Mouse (Mus musculus): ENCODE results near the gene Add2. TPM values are rescaled to one million over a fixed set of nuclear protein-coding genes. Genes with fewer than 3 reads are reported as not detected.

The Add2 gene
- polyA plus RNA-seq, 1 experiment from 2014 or later = 16.4 TPM

DNA sequence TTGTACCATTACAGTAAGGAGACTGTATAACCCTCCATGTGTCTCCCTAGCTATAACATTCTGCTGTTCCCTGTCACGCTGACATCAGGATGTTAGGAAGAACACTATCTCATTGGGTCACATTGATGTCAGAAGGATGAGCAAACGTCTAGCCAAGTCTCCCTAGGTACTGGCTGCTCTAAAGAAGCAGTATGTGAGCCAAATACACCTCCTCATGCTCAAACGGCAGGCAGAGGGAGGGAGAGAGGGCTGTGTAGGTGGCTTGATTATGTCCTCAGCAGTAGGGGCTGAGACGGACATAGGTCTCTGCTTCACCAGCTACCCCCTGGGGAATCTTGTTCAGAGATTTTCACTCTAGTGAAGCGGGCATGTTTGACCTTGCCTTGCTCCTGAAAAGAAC is 38.7 kb downstream of the Add2 start:
- no peak overlapping the region for H3K27ac ChIP-seq (ENCODE audit: low read depth, low read length)
- 49% methylated on average over 5 of the region's 5 CpGs for WGBS (ENCODE audit: insufficient replicate concordance)
- H3K9me3 ChIP-seq (replicated peaks; ENCODE audit: control insufficient read depth, low read length) = no peaks in the 10 kb centered on the region
- no peaks in the 10 kb centered on the region for H3K4me1 ChIP-seq (ENCODE audit: control insufficient read depth, insufficient read depth, low read length)
- no peak for ATAC-seq (replicated peaks; ENCODE audit: insufficient number of reproducible peaks, low FRiP score, low TSS enrichment)
- H3K27me3 ChIP-seq (ENCODE audit: control insufficient read depth, insufficient read depth, low read length) = no peaks in the 10 kb centered on the region
- H3K36me3 ChIP-seq (ENCODE audit: control insufficient read depth, insufficient read depth, low read length) = no peaks in the 10 kb centered on the region
- no peak overlapping the region for H3K4me3 ChIP-seq (ENCODE audit: low read depth, low read length)
- H3K9ac ChIP-seq (ENCODE audit: low read depth, low read length) = no peak overlapping the region
- no peak overlapping the region for H3K4me2 ChIP-seq

DNA sequence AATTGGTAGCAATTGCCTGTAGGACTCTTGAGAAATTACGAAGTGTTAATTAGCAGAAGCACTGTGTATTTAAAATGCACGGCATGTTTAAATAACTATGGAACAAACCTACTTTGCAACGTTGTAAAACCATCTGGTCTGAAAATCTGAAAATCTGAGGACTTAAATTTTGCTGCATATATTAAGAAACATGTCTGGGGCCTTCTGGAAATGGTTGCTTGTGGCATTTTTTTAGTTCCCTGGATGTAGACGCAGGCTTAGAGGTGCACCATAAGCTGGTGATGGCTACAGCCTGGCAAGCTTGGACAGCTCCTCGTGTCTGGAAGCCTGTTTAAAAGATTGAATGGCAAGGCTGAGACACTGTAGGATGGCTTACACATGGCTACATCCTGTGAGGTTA is 40.5 kb downstream of the Add2 start:
- H3K4me1 ChIP-seq (ENCODE audit: control insufficient read depth, insufficient read depth, low read length) = no peaks in the 10 kb centered on the region
- no peak overlapping the region for H3K4me3 ChIP-seq (ENCODE audit: low read depth, low read length)
- 73% methylated on average over 5 of the region's 5 CpGs for WGBS (ENCODE audit: insufficient replicate concordance)
- H3K36me3 ChIP-seq (ENCODE audit: control insufficient read depth, insufficient read depth, low read length) = no peaks in the 10 kb centered on the region
- H3K27ac ChIP-seq (ENCODE audit: low read depth, low read length) = no peak overlapping the region
- H3K9me3 ChIP-seq (replicated peaks; ENCODE audit: control insufficient read depth, low read length) = no peaks in the 10 kb centered on the region
- ATAC-seq (replicated peaks; ENCODE audit: insufficient number of reproducible peaks, low FRiP score, low TSS enrichment) = no peak
- H3K27me3 ChIP-seq (ENCODE audit: control insufficient read depth, insufficient read depth, low read length) = no peaks in the 10 kb centered on the region
- no peak overlapping the region for H3K4me2 ChIP-seq
- H3K9ac ChIP-seq (ENCODE audit: low read depth, low read length) = no peak overlapping the region

GRCm38 (mm10) chr6:86069856-86070255 is 41.4 kb downstream of the Add2 start:
- Histone ChIP-seq H3K9me3 (replicated peaks; ENCODE audit: control insufficient read depth, low read length) (no peaks in the 10 kb centered on the region), H3K9ac (ENCODE audit: low read depth, low read length) (no peak overlapping the region), H3K27me3 (ENCODE audit: control insufficient read depth, insufficient read depth, low read length) (no peaks in the 10 kb centered on the region), H3K4me3 (ENCODE audit: low read depth, low read length) (no peak overlapping the region), H3K27ac (ENCODE audit: low read depth, low read length) (no peak overlapping the region), H3K4me2 (no peak overlapping the region), H3K36me3 (ENCODE audit: control insufficient read depth, insufficient read depth, low read length) (no peaks in the 10 kb centered on the region), H3K4me1 (ENCODE audit: control insufficient read depth, insufficient read depth, low read length) (no peaks in the 10 kb centered on the region)
- WGBS (ENCODE audit: insufficient replicate concordance) = 63% methylated on average over 3 of the region's 3 CpGs
- ATAC-seq (replicated peaks; ENCODE audit: insufficient number of reproducible peaks, low FRiP score, low TSS enrichment) = no peak

GRCm38 (mm10) chr6:86070277-86070676 is 41.8 kb downstream of the Add2 start:
- Histone ChIP-seq H3K27me3 (ENCODE audit: control insufficient read depth, insufficient read depth, low read length) (no peaks in the 10 kb centered on the region), H3K4me3 (ENCODE audit: low read depth, low read length) (no peak overlapping the region), H3K9ac (ENCODE audit: low read depth, low read length) (no peak overlapping the region), H3K36me3 (ENCODE audit: control insufficient read depth, insufficient read depth, low read length) (no peaks in the 10 kb centered on the region), H3K4me2 (no peak overlapping the region), H3K4me1 (ENCODE audit: control insufficient read depth, insufficient read depth, low read length) (no peaks in the 10 kb centered on the region), H3K9me3 (replicated peaks; ENCODE audit: control insufficient read depth, low read length) (no peaks in the 10 kb centered on the region), H3K27ac (ENCODE audit: low read depth, low read length) (no peak overlapping the region)
- ATAC-seq (replicated peaks; ENCODE audit: insufficient number of reproducible peaks, low FRiP score, low TSS enrichment) = no peak
- WGBS (ENCODE audit: insufficient replicate concordance) = 63% methylated on average over 7 of the region's 7 CpGs

DNA sequence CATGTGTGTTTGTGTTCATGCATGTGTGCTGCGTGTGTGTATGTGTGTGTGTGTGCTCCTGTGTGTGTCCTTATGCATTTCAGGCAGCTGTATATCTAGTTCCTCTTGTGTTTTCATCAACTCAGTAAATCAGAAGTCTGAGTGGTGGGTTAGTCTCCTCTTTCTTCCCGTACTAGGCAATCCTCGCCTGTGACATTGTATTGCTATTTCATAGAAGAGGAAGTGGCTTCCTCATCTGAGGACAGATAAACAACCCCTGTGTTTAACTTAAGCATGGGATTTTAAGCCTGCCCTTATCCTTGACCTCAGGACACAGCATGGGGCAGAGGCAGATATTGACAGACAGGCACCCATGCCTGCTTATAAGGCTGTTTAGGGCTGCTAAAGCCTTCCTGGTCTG is 45.4 kb downstream of the Add2 start:
- Histone ChIP-seq H3K4me2 (no peak overlapping the region), H3K27ac (ENCODE audit: low read depth, low read length) (no peak overlapping the region), H3K9ac (ENCODE audit: low read depth, low read length) (no peak overlapping the region), H3K36me3 (ENCODE audit: control insufficient read depth, insufficient read depth, low read length) (no peaks in the 10 kb centered on the region), H3K9me3 (replicated peaks; ENCODE audit: control insufficient read depth, low read length) (no peaks in the 10 kb centered on the region), H3K27me3 (ENCODE audit: control insufficient read depth, insufficient read depth, low read length) (no peaks in the 10 kb centered on the region), H3K4me1 (ENCODE audit: control insufficient read depth, insufficient read depth, low read length) (no peaks in the 10 kb centered on the region), H3K4me3 (ENCODE audit: low read depth, low read length) (no peak overlapping the region)
- 77% methylated on average over 3 of the region's 3 CpGs for WGBS (ENCODE audit: insufficient replicate concordance)
- no peak for ATAC-seq (replicated peaks; ENCODE audit: insufficient number of reproducible peaks, low FRiP score, low TSS enrichment)

- Histone ChIP-seq H3K36me3 (ENCODE audit: control insufficient read depth, insufficient read depth, low read length) (no peaks in the 10 kb centered on the region), H3K4me2 (no peak overlapping the region), H3K9me3 (replicated peaks; ENCODE audit: control insufficient read depth, low read length) (no peaks in the 10 kb centered on the region), H3K4me1 (ENCODE audit: control insufficient read depth, insufficient read depth, low read length) (no peaks in the 10 kb centered on the region), H3K27me3 (ENCODE audit: control insufficient read depth, insufficient read depth, low read length) (no peaks in the 10 kb centered on the region), H3K27ac (ENCODE audit: low read depth, low read length) (no peak overlapping the region), H3K4me3 (ENCODE audit: low read depth, low read length) (no peak overlapping the region), H3K9ac (ENCODE audit: low read depth, low read length) (no peak overlapping the region)
- ATAC-seq (replicated peaks; ENCODE audit: insufficient number of reproducible peaks, low FRiP score, low TSS enrichment) = no peak
- 77% methylated on average over 8 of the region's 8 CpGs for WGBS (ENCODE audit: insufficient replicate concordance)
Observed at GRCm38 (mm10) chr6:86074538-86075204, 46.2 kb downstream of the Add2 start.

DNA sequence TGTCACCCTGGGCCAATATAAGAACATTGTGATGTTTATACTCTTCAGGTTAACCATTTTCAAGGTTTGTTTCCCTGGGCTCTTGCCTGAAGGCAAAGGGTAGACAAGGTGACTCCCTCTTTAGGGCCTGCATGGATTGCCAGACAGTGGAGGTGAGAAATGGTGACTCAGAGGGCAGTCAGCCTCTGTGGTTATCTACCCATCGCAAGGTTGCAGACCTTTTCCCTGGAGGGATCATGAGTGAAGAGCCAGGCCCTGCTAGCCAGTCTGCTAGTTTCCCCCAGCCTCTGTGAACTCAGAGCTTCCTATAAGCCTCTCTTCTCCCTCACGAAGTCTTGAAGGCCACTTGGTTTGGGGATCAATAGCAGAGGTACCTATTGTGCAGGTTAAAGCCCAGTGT is 48.0 kb downstream of the Add2 start:
- no peak overlapping the region for H3K27ac ChIP-seq (ENCODE audit: low read depth, low read length)

GRCm38 (mm10) chr6:86077880-86078279 is 49.4 kb downstream of the Add2 start:
- Histone ChIP-seq H3K4me2 (peak overlapping the region; percentile 50), H3K27me3 (ENCODE audit: control insufficient read depth, insufficient read depth, low read length) (no peaks in the 10 kb centered on the region), H3K4me3 (ENCODE audit: low read depth, low read length) (peak overlapping the region; percentile 40), H3K27ac (ENCODE audit: low read depth, low read length) (peak overlapping the region; percentile 58; the same call in 1 of the 2 replicates), H3K9me3 (replicated peaks; ENCODE audit: control insufficient read depth, low read length) (no peaks in the 10 kb centered on the region), H3K36me3 (ENCODE audit: control insufficient read depth, insufficient read depth, low read length) (no peaks in the 10 kb centered on the region), H3K4me1 (ENCODE audit: control insufficient read depth, insufficient read depth, low read length) (no peaks in the 10 kb centered on the region), H3K9ac (ENCODE audit: low read depth, low read length) (peak overlapping the region; percentile 74)
- peak; percentile 91 for ATAC-seq (replicated peaks; ENCODE audit: insufficient number of reproducible peaks, low FRiP score, low TSS enrichment)
- WGBS (ENCODE audit: insufficient replicate concordance) = 48% methylated on average over 5 of the region's 5 CpGs

More for the DNA sequence above, 48.0 kb downstream of the Add2 start:
- H3K4me3 ChIP-seq (ENCODE audit: low read depth, low read length) = no peak overlapping the region
- no peak overlapping the region for H3K9ac ChIP-seq (ENCODE audit: low read depth, low read length)
- no peaks in the 10 kb centered on the region for H3K27me3 ChIP-seq (ENCODE audit: control insufficient read depth, insufficient read depth, low read length)
- no peaks in the 10 kb centered on the region for H3K4me1 ChIP-seq (ENCODE audit: control insufficient read depth, insufficient read depth, low read length)
- WGBS (ENCODE audit: insufficient replicate concordance) = 76% methylated on average over 2 of the region's 2 CpGs
- H3K9me3 ChIP-seq (replicated peaks; ENCODE audit: control insufficient read depth, low read length) = no peaks in the 10 kb centered on the region
- H3K4me2 ChIP-seq = no peak overlapping the region
- peak; percentile 67; the same call in 1 of the 2 replicates for ATAC-seq (replicated peaks; ENCODE audit: insufficient number of reproducible peaks, low FRiP score, low TSS enrichment)
- H3K36me3 ChIP-seq (ENCODE audit: control insufficient read depth, insufficient read depth, low read length) = no peaks in the 10 kb centered on the region

GRCm38 (mm10) chr6:86078361-86079010 is 50.0 kb downstream of the Add2 start:
- H3K4me3 ChIP-seq (ENCODE audit: low read depth, low read length) = peak overlapping the region; percentile 40
- H3K4me2 ChIP-seq = peak overlapping the region; percentile 50
- WGBS (ENCODE audit: insufficient replicate concordance) = 72% methylated on average over 1 of the region's 1 CpGs
- H3K27me3 ChIP-seq (ENCODE audit: control insufficient read depth, insufficient read depth, low read length) = no peaks in the 10 kb centered on the region
- H3K27ac ChIP-seq (ENCODE audit: low read depth, low read length) = peak overlapping the region; percentile 58; the same call in 1 of the 2 replicates
- no peaks in the 10 kb centered on the region for H3K4me1 ChIP-seq (ENCODE audit: control insufficient read depth, insufficient read depth, low read length)
- no peaks in the 10 kb centered on the region for H3K36me3 ChIP-seq (ENCODE audit: control insufficient read depth, insufficient read depth, low read length)
- no peak for ATAC-seq (replicated peaks; ENCODE audit: insufficient number of reproducible peaks, low FRiP score, low TSS enrichment)
- peak overlapping the region; percentile 74 for H3K9ac ChIP-seq (ENCODE audit: low read depth, low read length)
- H3K9me3 ChIP-seq (replicated peaks; ENCODE audit: control insufficient read depth, low read length) = no peaks in the 10 kb centered on the region
